Mouse (Mus musculus) left cerebral cortex, adult 8-10 months (tissue): ENCODE measurements around the gene Map3k5. TPM values are rescaled to one million over a fixed set of nuclear protein-coding genes. Genes with fewer than 3 reads are reported as not detected.

Experiments used
- DNase-seq, 2 experiments: peaks; one replicate each; pipeline ENCODE4 v3.0.0; 2022; ENCODE audit warnings: low spot score in 2 of 2
- total RNA-seq, 4 experiments: library from RNA; stranded (reverse); gene quantifications; 2 replicates each; pipeline ENCODE4 v1.2.4; 2022

Gene Map3k5
- total RNA-seq, 4 experiments from 2014 or later = 44.2 to 58.0 (median 49.3) TPM

GRCm38 (mm10) chr10:20186800-20187273 lies 252.6 kb downstream of the Map3k5 start:
- DNase-seq = no peak

- DNase-seq = no peak
Measured at GRCm38 (mm10) chr10:20190139-20190747, 256.0 kb downstream of the Map3k5 start.

Other genes starting within 250 kb of the Map3k5 start
- under 1 TPM; 0.17 to 0.63 (median 0.54) TPM for gene Il20ra, start 221.9 kb upstream of the Map3k5 start, total RNA-seq
- 10 to 100 TPM in 1 of 4 experiments, 1 to 10 TPM in 3; 6.7 to 10.3 (median 7.8) TPM for gene Slc35d3, start 83.0 kb upstream of the Map3k5 start, total RNA-seq
- gene Pex7, start 26.8 kb upstream of the Map3k5 start, total RNA-seq = 10 to 100 TPM; 24.3 to 28.5 (median 26.6) TPM
- 100 to 1,000 TPM; 124 to 135 (median 130) TPM for gene Map7, start 214.0 kb downstream of the Map3k5 start, total RNA-seq